Mouse (Mus musculus): ENCODE results near the gene Aifm3.

The Aifm3 gene

GRCm38 (mm10) chr16:17542632-17543031, 53.2 kb downstream of the Aifm3 start:
- in situ Hi-C loops (cut with MboI, MseI): no loop called here

DNA sequence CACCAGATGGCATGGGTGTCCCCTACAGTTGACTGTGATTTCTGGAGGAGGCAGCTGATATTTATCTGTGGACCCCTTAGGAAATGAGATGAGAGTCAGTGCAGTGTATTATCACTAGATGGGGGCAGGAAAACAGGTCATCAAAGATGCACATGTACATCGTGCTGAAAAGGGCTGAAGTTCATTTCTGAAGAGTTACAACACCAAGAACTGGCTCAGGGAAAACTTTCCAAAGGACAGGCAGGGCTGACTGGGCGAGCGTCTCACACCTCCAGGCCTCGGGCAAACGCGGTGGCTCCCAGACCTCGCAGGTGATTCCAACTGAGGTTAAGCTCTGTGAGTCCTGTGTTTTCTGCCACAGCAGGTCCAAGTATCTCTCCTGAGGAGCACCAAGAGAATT, 63.4 kb downstream of the Aifm3 start:
- in situ Hi-C loops (cut with MboI, MseI): loop anchor here in 1 of 2 experiments (10.0 kb wide), 1 partner anchor 1078 kb away; no protein-coding TSS in a partner anchor

- in situ Hi-C loops (cut with MboI, MseI): loop anchor here in 1 of 2 experiments (10.0 kb wide), 1 partner anchor 1079 kb away; no protein-coding TSS in a partner anchor
Measured at GRCm38 (mm10) chr16:17553910-17554685, 64.7 kb downstream of the Aifm3 start.

DNA sequence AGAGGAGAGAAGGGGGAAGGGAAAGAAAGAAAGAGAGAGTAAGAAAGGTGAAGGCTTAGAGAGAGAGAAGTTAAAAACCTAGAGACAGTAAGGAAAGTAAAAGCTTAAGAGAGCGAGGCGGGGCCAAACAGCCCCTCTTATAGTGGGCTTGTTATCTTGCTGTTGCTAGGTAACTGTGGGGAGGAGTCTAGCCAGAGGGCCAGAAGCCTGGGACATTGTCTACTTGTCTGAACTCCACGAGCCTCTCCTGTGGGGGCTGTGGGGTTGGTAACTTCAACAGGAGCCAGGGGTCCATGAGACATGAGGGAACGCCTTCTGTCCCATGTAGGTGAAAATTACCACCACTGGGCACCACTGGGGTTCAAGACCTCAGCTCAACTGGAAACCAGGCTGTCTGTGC, 65.3 kb downstream of the Aifm3 start:
- in situ Hi-C loops (cut with MboI, MseI): loop anchor here in 1 of 2 experiments (5.0 to 10.0 kb wide), 2 partner anchors 63 to 1080 kb away; partner anchors contain the start of gene Smpd4

GRCm38 (mm10) chr16:17556180-17556579, 66.8 kb downstream of the Aifm3 start:
- in situ Hi-C loops (cut with MboI, MseI): loop anchor here in 1 of 2 experiments (5.0 to 10.0 kb wide), 2 partner anchors 61 to 1081 kb away; partner anchors contain the start of gene Smpd4

DNA sequence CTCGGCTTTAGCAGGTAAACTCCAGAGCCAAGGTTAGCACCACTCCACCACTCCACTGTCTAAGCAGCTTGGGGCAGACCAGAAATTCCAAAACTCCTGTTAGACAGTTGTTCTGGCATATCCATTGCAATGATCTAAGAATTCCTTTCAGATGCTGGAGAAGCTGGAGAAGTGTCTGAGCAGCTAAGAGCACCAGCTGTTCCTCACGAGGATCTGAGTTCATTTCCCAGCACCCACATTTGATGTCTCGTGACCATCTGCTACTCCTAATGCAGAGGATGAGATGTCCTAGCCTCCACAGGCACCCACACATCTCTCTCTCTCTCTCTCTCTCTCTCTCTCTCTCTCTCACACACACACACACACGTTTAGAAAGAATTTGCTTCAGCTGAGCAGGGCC, 67.5 kb downstream of the Aifm3 start:
- in situ Hi-C loops (cut with MboI, MseI): loop anchor here in 1 of 2 experiments (5.0 to 10.0 kb wide), 2 partner anchors 60 to 1082 kb away; partner anchors contain the start of gene Smpd4

All from T-helper 17 cell (primary cell).